Mouse (Mus musculus): Measurements from ENCODE around the gene Dcbld1.

GRCm38 (mm10) chr10:52273012-52273411 lies 39.6 kb downstream of the Dcbld1 start:
- TF ChIP-seq CTCF (IDR thresholded peaks at IDR 0.05; ENCODE audit: low read depth, low read length), result no peak
- no peak for TF ChIP-seq GATA2 (IDR thresholded peaks at IDR 0.05; ENCODE audit: borderline replicate concordance, low read depth, low read length)
